Mouse (Mus musculus): ENCODE measurements around the gene Nol4l.

Gene Nol4l

DNA sequence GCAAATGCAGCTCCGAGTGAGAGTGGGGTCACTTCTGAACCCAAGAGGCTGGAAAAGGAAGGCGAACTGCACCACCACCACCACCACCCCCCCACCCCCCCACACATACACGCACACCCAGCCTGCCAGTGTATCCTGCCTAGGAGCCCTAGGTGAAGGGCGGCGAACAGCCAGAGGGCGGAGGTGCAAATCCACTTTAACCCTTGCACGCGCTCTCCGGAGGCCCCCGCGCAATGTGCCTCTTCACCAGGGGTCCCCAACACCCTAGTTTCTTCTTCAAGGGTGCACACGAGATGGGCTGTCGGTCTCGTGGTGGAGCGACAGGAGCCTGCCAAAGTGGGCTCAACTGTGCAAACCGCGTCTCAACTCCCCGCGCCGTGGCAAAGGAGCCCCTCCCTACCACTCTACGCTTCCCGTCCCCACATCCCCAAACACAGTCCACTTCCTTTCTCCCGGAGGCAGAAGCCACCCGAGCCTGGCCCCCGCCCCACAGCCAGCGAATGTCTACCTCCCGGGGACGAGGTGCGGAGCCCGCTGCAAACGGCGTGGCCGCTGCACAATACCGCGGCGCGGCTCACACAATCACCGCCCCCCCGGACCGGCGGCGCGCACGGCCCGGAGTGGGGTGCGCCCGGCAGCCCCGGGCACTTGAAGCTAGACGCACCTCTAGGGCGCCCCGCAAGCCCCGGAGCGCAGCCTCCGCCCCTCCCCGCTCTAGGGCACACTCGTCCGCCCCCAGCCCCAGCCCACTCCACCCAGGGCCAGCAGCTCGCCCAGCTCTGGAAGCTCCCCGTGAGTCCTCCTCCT is 86.1 kb downstream of the Nol4l start:
- no peak for DNase-seq (ENCODE audit: low spot score)

DNA sequence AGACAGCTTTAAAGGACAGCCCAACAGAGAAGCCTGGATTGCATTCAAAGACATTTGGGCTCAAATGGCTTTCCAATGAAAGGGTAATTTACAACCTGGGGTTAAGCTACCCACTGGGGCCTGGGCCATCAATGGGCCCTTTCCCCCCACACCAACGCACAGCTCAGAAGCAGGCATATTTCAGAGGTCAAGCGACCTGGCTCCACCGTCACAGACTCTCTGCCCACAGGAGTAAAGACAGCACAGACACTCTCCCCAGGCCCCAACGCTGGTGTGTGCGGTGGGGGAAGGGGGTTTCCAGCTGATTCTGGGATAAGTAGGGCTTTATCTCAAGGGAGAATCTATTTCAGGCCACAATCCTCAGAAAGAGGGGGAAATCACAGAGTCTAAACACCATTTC is 87.1 kb downstream of the Nol4l start:
- no peak for DNase-seq (ENCODE audit: low spot score)

DNA sequence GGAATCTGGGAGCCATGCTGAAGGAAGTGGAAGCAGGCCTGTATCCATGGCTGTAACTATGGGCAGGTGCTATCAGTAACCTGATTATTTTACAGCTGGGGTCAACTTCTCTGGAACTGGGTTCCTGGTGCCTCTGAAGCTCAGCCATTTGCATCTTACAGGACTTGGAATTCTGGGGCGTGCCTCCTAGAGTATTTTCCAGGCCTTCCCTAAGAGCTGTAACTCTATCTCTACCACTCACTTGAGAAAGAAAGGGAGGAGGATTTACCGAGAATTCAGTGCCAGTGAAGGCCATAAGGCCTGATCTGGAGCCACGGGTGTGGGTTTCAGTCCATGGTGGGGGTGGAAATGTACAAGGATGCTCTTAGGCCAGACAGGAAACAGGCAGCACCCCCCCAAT is 88.5 kb downstream of the Nol4l start:
- no peak for DNase-seq (ENCODE audit: low spot score)

DNA sequence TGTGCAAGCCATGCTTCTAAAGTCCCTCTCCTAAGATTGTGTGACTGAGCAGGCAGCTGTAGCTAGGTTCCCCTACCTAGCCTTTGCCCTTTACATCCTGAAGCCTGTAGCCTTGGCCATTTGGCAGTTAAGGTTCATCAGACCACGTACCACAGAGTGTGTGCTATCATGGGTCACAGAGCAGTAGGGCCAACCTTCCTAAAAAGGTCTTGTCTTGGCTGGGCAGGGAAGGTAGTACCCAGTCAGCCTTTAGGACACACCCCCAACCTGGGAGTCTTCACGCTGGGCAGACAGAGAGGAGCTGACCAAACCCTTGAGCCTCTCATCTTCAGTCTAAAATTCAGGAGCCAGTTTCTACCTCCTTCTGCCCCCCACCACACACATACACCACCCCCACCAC is 89.0 kb downstream of the Nol4l start:
- no peak for DNase-seq (ENCODE audit: low spot score)

DNA sequence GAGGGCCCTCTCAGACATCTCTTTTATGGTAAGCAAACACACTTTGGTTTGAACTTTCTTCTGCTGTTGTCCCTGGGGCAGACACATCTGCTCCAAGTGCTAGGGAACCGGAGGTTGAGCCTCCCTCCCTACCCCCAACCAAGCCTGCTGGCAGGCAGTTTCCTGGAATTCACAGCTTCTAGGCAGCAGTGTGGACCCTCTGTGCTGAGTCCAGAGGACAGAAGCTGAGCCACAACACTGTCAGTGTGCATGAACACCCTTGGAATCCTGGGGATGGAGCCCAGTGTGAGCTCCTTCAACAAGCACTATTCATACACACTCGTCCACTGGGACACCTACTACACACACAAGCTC is 92.5 kb downstream of the Nol4l start:
- no peak for DNase-seq (ENCODE audit: low spot score)

DNA sequence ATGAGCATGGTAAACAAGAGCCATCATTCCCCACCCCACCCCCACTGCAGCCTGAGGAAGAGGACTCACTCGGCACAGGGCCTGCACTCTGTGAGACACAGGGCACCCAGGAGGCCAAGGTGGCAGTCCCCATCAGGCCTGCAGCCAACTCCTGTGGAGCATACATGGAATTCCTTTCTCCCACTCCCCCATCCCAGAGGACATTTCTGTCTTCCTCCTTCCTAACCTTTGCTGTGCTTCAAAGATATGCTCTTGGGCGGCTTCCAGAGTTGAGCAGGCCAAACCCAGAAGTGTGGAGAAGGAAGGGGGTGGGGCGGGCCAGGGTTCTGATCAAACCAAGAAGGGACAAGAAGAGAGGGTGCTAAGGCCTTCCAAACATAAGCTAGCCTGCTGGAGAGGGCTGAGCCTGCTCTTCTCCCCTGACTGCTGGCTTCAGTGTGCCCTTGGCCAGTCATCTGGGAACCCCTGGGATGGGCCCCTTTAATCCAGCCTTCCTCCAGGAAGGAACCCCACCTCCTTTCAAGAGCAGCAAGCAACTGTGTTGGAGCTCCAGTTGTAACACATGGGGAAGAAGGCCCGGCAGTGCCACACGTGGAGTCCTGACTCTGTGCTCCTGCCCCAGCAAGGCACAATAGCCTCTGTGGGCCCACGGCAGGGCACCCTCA is 93.0 kb downstream of the Nol4l start:
- DNase-seq (ENCODE audit: low spot score): no peak

DNA sequence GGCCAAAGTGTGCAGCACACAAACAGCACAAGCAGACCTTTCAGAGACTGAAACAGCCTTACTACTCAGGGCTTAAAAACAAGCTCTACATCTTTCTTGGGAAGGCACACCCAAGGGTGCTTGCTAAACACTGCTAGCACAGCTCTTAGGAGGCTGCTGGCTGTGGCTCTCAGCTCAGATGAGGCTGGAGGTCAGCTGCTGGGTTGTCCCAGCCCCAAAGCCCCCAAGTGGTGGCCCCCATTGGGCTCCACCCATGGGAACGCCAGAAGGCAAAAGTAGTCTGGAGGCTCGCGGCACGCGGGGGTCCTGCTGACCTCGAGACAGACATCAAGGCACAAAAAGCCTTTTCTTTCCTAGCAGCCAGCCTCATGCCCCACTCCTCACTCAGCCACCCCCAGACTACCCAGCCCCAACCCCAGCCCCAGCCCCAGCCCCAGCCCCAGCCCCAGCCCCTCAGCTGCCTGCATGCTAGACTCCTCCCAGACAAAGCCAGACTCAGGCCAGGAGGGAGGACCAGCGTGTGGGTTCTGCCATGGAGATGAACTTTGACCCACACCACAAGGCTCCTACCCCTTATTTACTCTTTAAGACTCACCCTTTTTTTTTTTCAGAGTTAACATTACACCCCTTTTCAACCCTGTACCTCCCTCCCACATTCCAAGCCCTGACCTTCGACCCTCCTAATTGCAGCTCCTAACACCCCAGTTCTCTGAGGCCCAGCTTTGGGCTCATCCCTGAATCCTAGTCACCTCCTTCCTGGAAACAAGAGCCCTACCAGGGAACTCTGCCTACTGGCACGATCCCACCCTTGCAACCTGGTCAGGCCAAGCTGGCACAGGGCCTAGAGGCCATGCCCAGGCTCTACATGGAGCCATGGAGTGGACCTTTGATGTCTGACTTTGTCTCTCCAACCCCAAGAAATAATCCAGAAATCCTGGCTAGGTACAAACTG is 94.6 kb downstream of the Nol4l start:
- no peak for DNase-seq (ENCODE audit: low spot score)

DNA sequence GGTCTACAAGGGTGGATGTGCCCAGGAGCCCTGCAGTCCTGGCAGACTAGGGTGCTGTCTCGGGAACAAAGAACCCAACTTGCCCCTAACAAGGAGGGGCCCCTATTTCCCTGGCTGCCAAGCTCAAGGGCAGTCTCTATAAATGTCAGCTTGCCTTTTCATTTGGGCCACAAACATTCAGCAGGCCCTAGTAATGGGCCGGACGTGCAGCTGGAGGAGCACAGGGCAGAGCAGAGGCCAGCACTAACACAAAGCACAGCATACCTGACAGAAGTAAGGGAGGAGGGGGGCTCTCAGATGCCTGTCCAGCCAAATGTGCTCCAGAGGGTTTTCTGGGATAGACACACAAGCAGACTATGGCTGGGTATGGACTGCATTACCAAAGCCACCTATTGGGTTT is 95.9 kb downstream of the Nol4l start:
- no peak for DNase-seq (ENCODE audit: low spot score)

DNA sequence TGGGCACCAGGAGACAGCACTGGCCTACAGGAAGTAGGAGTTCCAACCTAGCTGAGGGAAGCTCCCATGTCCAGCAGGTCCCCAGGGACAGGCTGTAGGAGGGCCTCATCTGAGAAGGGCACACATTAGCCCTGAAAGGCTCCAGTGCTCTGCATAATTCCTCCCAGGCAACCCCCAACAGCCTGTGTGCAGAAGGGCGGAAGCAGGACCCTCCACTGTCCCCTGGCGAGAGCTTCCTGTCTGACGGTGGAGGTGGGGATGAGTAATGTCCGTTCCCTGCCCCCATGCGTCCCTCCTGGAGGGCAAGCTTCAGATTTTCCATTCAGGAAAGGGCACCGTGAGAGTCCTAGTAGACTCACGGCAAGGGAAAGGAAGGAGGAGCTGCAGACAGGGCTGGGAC is 97.3 kb downstream of the Nol4l start:
- DNase-seq (ENCODE audit: low spot score): no peak

DNA sequence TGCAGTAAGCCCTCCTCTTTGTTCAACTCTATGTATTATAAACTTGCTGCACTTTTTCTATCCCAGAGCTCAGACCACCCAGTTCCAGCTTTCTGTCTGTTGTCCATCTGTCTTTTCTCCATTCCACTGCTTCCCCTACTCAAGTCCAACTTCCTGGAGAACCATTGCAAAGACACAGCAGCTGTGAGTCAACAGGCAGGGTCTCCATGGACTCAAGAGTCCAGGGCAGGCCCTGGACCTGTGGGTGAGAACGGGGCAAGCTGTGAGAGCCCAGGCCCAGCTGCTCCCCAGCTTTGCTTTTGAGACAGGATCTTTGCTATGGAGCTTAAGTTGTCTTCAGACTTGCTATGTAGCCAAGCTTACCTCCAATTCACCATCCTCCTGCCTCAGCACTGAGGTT is 99.2 kb downstream of the Nol4l start:
- DNase-seq (ENCODE audit: low spot score): no peak

DNA sequence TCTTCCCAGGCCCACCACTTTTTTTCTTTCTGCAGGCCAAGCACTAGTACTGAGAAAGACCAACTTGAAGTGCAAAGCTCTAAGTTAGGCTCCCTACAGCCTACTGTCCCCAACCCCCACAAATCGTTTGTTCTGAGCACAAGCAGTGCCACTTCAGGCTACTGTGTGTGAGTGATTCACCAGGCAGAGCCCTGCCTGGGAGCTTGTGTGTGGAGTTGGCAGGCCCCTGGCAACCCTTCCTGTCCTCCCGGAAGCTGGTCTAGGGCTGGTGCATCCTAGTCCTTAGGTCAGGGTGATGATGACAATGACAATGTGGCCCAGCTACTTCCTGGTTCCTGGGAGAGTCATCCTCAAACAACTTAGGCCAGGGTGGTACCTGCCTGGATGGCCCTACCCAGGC is 101.3 kb downstream of the Nol4l start:
- no peak for DNase-seq (ENCODE audit: low spot score)

DNA sequence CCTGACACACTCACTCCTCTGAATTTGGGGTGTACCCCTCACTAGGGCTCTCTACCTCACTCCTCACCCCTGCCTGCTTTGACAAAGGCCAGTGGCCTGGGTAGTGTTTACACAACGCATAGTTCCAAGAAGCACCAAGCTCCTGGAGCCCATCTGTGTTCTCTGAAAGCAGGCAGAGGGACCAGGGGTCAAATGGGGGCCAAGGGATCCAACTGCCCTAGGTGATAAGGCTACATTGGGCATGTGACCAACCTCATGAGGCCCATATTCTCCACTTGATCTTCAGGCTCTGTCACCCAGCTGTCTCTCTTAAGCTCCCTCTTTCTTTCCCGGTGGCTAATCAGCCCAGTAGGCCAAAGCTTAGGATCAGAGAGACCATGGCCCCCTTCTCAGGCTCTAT is 102.8 kb downstream of the Nol4l start:
- no peak for DNase-seq (ENCODE audit: low spot score)

DNA sequence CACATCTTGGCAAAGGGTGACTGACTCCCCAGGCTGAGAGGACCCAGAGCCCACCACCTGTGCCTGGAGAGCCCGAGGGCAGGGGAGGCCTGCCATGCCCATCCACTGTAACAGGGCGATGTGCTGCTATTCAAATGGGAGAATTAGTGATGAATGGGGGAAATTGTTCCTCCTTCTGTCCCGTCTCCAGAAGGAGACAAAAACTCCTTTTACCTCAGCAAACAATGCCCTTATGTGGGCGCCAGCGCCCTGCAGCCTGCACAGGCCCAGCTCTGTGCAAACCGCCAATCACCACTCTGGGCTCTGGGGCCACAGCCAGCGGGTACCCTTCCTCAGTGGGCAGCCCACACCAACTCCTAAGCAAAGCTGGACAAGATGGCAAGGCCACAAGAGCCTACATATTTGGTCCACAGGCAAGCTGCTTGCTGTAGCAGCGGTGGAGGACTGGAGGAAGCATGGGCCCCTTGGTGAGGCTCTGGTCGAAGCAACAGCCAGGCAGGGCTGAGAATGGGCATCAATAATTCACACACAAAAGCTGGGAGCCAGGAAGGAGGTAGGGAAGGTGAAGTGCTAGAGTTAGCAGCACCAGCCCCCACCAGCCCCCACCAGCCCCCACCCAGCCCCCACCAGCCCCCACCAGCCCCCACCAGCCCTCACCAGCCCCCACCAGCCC is 103.6 kb downstream of the Nol4l start:
- DNase-seq (ENCODE audit: low spot score): no peak

DNA sequence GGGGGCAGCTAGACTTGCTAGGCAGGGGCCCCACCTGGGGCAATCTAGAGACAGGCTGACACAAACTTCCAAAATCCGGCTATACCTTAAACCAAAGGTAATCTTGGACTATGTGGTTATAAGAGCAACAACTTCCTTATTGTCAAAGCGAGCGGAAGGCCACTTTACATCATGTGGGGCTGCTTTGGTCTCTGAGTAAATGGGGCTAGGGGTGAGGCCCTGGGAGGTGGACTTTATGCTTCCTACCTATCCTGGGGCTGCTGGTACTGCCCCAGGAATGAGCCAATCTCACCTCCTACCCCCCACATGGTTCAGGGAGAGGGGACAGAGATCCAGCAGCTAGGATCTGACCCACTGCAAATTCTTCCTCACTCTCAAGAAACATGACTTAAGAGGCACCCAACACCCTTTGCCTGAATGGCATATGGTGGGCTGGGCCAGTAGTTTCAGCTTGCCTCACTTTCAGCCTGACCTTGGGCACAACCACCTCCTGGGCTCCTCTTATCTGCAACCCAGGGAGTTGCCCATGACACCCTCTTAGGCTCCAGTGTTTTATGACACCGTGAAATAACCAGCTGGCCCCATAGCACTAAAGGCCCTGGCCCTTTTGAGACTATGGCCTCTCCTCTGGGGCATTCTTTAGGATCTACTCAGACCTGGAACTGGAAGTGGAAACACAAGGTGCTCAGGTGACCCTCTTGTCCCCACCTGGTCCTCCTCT is 104.5 kb downstream of the Nol4l start:
- DNase-seq (ENCODE audit: low spot score): no peak

DNA sequence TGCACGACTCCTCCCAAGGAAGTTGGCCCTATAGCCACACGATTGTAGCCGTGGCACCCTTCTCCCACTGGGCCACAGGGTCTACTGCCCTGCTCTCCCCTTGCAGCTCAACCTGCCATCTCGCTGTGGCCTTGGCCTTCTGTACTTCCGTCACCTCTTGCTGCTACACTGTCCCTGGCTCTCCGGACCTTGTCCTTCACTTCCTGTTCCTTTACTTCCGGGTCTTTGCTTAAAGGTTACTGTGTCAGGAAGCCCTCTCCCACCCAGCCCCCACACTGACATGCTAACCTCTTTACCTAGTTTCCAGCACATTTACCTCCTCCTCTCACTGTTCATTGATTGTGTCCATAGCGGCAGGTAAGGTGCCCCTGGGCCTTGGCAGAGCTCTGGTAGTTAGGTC is 105.2 kb downstream of the Nol4l start:
- no peak for DNase-seq (ENCODE audit: low spot score)

DNA sequence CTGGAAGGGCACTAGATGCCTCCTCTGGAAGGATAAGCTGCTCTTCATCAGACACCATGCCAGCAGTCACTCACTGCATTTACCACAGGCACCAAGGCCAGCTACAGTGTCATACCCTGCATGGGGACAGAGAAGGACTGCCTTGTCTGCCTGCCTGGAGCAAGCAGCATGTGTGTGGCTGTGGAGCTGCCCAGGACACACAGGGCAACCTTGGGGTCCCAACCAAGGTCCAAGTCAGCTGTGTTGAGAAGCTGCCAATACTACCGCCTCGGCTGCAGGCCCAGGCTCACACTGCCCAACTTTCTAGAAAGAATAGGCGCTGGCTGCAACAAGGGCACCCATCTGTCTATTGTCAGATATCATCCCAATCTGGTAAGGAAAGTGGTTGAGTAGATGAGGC is 106.7 kb downstream of the Nol4l start:
- DNase-seq (ENCODE audit: low spot score): no peak

DNA sequence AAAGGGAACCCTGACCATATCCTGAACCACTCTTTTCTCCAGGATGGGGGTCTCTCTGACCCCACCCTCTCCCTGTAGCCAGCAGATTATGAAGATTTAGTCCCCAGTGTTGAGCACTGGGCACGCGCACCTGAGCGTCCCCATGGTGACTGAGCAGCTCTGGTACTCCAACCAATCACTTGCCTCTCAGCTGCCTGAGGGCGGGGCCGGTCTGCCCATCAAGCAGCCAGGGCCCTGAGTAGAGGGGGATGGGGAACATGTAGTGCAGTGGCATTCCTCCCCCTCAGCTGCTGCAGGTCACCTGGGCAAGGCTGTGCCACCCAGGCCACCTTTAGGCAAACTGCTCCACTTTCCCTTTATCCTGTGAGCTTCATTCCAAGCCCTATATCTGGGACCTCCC is 107.7 kb downstream of the Nol4l start:
- no peak for DNase-seq (ENCODE audit: low spot score)

DNA sequence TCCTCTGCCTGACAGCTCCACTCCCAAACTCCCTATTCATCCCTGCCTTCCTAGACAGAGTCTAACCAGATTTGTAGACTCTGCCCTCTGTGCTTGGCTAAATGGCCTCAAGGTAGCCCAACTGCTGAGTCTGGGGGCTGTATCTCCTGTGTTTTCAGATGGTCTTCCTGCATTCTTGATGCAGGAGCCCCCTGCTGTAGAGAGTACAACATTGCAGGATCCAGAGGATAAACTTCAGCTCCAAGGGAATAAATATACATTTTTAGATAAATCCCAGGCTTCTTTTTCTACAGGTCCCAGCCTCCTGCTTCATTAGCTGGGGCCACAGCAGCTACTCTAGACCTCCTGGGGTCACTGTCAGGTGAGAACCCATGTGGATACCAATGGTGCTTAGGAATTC is 108.5 kb downstream of the Nol4l start:
- no peak for DNase-seq (ENCODE audit: low spot score)

DNA sequence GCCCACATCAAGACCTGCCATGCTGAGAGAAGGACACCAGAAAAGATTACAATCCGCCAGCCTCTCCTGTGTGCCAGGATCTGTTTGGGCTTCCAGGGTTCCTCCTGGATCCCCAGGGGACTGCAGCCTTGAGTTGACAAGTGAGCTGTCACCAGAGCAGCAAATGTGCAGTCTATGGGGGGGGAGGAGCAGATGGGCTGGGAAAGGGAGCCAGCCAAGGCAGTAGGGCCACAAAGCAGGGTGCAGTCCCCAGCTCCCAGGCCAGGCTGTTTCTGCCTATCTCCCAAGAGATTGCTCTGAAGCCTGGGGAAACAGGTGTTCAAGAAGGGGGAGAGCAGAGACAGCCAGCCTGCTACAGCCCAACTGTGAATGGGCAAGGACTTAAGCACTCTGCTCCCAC is 111.4 kb downstream of the Nol4l start:
- DNase-seq (ENCODE audit: low spot score): no peak

DNA sequence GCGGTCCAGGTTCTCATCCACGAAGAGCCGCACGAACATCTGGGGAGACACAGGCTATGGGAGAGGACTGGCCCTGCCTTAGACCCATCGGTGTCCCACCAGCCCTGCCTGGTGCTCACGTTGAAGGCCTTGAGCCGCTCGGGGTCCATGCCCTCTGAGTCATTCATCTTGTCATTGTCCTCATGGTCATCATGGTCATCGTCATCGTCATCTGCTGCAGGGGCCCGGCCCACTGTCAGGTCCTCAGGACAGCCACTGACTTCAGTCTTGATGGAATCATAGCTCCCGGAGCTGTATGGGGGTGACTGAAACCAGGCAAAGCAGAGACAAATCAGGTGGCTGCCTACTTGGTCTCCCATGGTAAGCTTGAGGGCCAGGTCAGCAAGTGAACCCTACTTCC is 111.9 kb downstream of the Nol4l start:
- no peak for DNase-seq (ENCODE audit: low spot score)

DNA sequence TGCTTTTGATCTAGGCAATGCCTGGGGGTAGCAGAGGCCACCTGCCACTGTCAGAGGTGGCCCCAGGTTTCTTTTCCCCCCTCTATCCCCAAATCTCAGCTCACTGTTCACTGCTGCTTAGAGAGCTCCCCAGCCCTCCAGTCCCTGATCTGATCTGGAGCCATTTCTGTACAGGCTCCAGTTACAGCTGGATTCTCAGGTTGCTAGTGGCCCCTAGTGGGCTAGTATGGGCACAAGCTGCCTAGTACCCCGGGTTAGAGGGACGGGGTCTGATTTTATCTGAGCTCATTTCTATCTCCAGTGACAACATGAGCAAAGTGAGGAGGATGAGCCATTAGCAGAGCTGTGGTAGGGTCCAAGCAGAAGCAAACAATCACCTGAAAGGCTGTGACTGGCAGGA is 115.2 kb downstream of the Nol4l start:
- DNase-seq (ENCODE audit: low spot score): no peak

DNA sequence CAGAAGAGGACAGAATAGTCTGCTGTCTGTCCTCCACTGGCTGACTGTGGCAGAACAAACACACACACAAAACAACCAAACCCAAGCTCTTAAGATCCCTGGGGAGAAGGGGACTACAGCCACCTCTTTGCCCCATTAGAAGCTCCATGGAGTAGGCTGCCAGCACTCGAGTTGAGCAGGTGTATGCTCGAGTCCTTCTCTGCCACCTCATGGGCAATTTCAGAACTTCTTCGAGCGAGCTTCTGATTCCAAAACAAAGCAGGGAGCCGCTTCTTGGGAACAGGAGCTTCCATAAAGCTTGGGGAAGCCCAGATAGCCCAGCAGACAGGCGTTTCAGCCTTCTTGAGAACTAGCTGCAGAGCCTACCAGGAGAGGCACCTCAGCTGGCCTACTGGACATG is 117.2 kb downstream of the Nol4l start:
- DNase-seq (ENCODE audit: low spot score): no peak

Measured in urinary bladder, postnatal 10 days (tissue).